Mouse (Mus musculus) cerebellum, adult 2 months (tissue): Measurements from ENCODE around the gene Nckap5l. TPM values are rescaled to one million over a fixed set of nuclear protein-coding genes. Genes with fewer than 3 reads are reported as not detected.

Experiments
- DNase-seq, 2 experiments: peaks; one replicate each; pipeline ENCODE4 v3.0.0; 2021
- H3K27ac ChIP-seq: fragments of 200-500 bp; 2 replicates; pipeline ENCODE4 v1.5.1; 2012; ENCODE audit warnings: low read length, control low read depth, inconsistent platforms; ENCODE audit not compliant: insufficient read depth
- H3K27me3 ChIP-seq: fragments of 200-500 bp; 2 replicates; pipeline ENCODE4 v1.6.1; 2012; ENCODE audit warnings: inconsistent platforms, mild to moderate bottlenecking, low read length, moderate library complexity; ENCODE audit not compliant: control insufficient read depth, insufficient read depth
- H3K4me1 ChIP-seq: fragments of 200-500 bp; 2 replicates; pipeline ENCODE4 v1.6.1; 2011; ENCODE audit warnings: low read length; ENCODE audit not compliant: control insufficient read depth, insufficient read depth
- H3K4me3 ChIP-seq: fragments of 200-500 bp; replicated peaks from 2 replicates; pipeline ENCODE3; 2011; ENCODE audit warnings: mild to moderate bottlenecking, low read depth, low read length, control low read depth; ENCODE audit not compliant: insufficient read depth
- CTCF ChIP-seq: fragments of 200-500 bp; IDR thresholded peaks from 2 replicates; pipeline ENCODE4 v1.5.1; 2011; ENCODE audit warnings: low read depth, mild to moderate bottlenecking, control low read depth, low read length, moderate library complexity, borderline replicate concordance; ENCODE audit not compliant: insufficient read depth
- POLR2A ChIP-seq: fragments of 200-500 bp; IDR thresholded peaks from 2 replicates; pipeline ENCODE4 v1.6.1; 2011; ENCODE audit warnings: low read length, control low read depth, borderline replicate concordance; ENCODE audit not compliant: insufficient read depth
- whole genome bisulfite sequencing: fragments of 180-500 bp; shearing (Covaris S2); methylation state at CpG from one replicate; pipeline ENCODE4 v1.1.7; 2018; 5-methylcytosine and 5-hydroxymethylcytosine counted together
- polyA plus RNA-seq: library from polyadenylated mRNA; depleted of rRNA; stranded (reverse); fragments of >200 nt; gene quantifications from 2 replicates; pipeline ENCODE4 v1.2.3, GENCODE M21; 2012

Nckap5l gene
- polyA plus RNA-seq, 1 experiment, result 12.3 TPM

- Histone ChIP-seq H3K27ac (peak overlapping the region; percentile 92), H3K4me1 (peaks cover 67% of the 10 kb centered on the region), H3K27me3 (no peaks in the 10 kb centered on the region), H3K4me3 (no peak overlapping the region)
- WGBS, result 13% methylated on average over 4 of the region's 4 CpGs
- TF ChIP-seq CTCF (no peak), POLR2A (no peak)
- DNase-seq, result peak; percentile 55 to 64
Measured at GRCm38 (mm10) chr15:99498781-99499180, 41.2 kb upstream of the Nckap5l start.

GRCm38 (mm10) chr15:99498356-99498755, 40.8 kb upstream of the Nckap5l start:
- Histone ChIP-seq H3K27me3 (no peaks in the 10 kb centered on the region), H3K27ac (peak overlapping the region; percentile 92)

DNA sequence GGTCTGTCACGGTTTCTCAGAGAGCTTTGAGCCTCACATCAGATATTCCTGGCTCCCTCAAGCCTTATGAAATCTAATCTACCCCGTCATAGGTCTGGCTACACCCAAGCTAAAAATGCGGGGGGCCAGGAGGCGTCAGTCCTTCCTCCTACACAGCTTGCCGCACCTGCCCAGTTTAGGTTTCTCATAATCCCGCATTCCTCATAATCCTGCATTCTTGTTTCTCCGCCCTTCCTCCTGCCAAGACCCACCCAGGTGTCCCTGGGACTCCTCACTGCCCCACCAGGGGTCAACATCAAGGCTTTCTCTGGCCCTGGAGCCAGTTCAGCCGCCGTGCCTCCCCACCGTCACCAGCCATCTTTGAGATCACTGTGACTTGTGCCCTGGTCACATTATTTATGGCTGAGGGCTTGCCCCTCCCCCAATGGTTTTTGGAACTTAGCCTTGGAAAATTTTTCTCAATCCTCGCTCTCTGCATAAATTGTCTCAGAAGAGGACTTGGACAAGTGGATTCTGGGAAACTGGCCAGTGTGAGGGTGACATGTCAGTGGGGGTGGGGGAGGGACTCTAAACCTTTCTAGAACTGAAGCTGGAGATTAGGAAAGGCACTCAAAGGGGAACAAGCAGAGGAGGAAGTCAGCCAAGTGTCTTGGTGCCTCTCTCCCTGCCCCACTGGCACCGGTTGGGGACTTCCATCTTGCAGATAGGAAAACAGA, 40.1 kb upstream of the Nckap5l start:
- Histone ChIP-seq H3K27me3 (no peaks in the 10 kb centered on the region), H3K27ac (peak overlapping the region; percentile 92), H3K4me1 (peaks cover 60% of the 10 kb centered on the region), H3K4me3 (peak overlapping the region; percentile 35)
- 3% methylated on average over 12 of the region's 12 CpGs for WGBS
- peak; percentile 23; the same call in 1 of the 2 replicates for TF ChIP-seq POLR2A
- no peak for TF ChIP-seq CTCF
- peak; percentile 86 to 87 for DNase-seq

More at GRCm38 (mm10) chr15:99498356-99498755, 40.8 kb upstream of the Nckap5l start:
- TF ChIP-seq POLR2A (no peak), CTCF (no peak)
- Histone ChIP-seq H3K4me1 (peaks cover 65% of the 10 kb centered on the region), H3K4me3 (no peak overlapping the region)
- no peak for DNase-seq
- 14% methylated on average over 4 of the region's 4 CpGs for WGBS

DNA sequence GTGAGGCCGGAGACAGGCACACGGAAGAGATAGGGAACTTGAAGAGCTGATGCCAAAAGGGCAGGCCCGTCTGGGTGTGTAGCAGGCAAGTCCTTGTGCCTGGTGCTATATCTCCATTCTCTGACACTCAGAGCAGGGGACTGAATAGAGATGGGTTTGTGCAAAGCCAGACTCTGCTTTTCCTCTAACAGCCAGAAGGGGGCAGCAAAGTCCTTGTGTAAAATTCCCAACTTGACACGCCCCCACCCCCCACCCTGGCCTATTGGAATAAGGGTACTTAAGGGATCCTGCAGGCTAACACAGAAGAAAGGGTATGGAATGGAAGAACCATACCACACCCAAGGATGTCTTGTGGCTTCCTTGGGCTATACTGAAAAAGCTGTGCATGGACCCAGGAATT, 39.5 kb upstream of the Nckap5l start:
- Histone ChIP-seq H3K27ac (peak overlapping the region; percentile 92), H3K27me3 (no peaks in the 10 kb centered on the region), H3K4me1 (peaks cover 54% of the 10 kb centered on the region), H3K4me3 (peak overlapping the region; percentile 35)
- 10% methylated on average over 4 of the region's 4 CpGs for WGBS
- DNase-seq, result peak; percentile 78 to 80
- TF ChIP-seq CTCF, result peak; percentile 90
- no peak for TF ChIP-seq POLR2A

DNA sequence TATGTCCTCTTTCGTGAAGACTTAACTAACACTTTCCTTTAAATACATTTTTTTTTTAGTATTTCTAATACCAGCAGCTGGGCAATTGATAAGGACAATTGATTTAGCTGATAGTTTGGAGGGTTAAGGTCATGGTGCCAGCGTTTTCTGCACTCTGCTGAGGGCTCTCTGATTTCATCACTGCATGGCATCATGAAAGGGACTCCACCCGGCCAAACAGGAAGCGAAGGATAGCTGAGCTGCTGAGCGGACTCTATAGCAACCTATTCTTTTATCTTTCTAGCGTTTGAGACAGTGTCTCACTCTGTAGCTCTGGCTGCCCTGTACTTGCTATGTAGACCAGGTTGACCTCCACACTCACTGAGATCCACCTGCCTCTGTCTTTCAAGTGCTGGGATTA, 27.2 kb upstream of the Nckap5l start:
- Histone ChIP-seq H3K27me3 (no peaks in the 10 kb centered on the region), H3K4me1 (no peaks in the 10 kb centered on the region), H3K27ac (no peak overlapping the region), H3K4me3 (no peak overlapping the region)
- WGBS, result 70% methylated on average over 6 of the region's 6 CpGs
- no peak for TF ChIP-seq CTCF
- no peak for TF ChIP-seq POLR2A
- no peak for DNase-seq

DNA sequence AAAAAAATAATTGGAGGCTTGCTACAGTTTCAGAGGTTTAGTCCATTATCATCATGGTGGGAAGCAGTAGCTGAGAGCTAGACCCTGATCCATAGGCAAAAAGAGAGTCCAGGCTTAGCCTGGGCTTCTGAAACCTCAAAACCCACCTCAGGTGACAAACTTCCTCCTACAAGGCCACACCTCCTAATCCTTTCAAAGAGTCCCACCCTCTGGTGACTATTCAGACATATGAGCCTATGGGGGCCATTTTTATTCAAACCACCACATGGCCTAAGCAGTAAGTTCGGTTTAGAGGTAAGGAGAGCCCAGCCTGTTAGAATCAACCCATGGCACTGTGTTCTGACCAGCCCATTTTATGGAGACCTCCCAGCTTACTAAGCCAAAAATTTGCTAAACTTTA, 18.3 kb upstream of the Nckap5l start:
- DNase-seq, result no peak
- no peak for TF ChIP-seq CTCF
- no peak for TF ChIP-seq POLR2A
- Histone ChIP-seq H3K4me3 (no peak overlapping the region), H3K27me3 (no peaks in the 10 kb centered on the region), H3K27ac (no peak overlapping the region), H3K4me1 (no peaks in the 10 kb centered on the region)
- 72% methylated on average over 1 of the region's 1 CpGs for WGBS

DNA sequence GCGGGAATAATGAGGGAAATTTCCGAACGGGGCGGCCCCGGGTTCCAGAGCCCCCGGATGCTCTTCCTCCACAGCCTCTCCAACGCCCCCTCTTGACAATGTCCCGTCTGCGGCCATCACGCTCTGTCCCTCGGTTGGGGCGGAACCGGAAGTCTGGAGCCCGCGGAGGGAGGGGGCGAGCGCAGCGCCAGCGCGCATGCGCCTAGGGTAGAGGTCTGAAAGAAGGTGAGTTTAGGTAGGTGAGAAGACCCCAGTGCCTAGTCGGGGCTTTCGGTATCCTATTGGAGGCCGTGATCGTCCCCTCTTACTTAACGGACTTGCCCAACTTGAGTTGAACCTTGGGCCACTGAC, 17.0 kb upstream of the Nckap5l start, which contains the start of gene Bcdin3d:
Bcdin3d (minus strand) TSS at position 155 of the 351 bp plus-strand sequence.
- H3K4me1 ChIP-seq, result peaks cover 2% of the 10 kb centered on the region; the same call in 1 of the 2 replicates
- H3K27me3 ChIP-seq, result no peaks in the 10 kb centered on the region
- TF ChIP-seq CTCF, result peak; percentile 32; the same call in 1 of the 2 replicates
- peak; percentile 69; the same call in 1 of the 2 replicates for TF ChIP-seq POLR2A
- peak; percentile 86 to 87 for DNase-seq
- under 1% methylated on average over 26 of the region's 26 CpGs for WGBS
- peak within 1 kb of the TSS; percentile 91 for H3K4me3 ChIP-seq
- peak within 1 kb of the TSS; percentile 61 for H3K27ac ChIP-seq
